Comparison of ENCODE assay signal across 20 mouse cellular contexts in genomic region chr5:149911968-149912367, GRCm38 (mm10).
DNase-seq lines count a peak whose midpoint lies in the region; ATAC-seq and TF ChIP-seq lines count a peak whose summit lies in the region.
"Had no signal": no experiment of that assay in that cellular context is flagged by ENCODE, and none has a peak within 500 bp of the region (broad histone marks: within the 10 kb centered on the region; RNA-seq: fewer than 3 reads in every experiment).

No protein-coding gene starts in this region.

- no peak overlapping the region for H3K9ac ChIP-seq in lung, embryonic 14.5 days
- H3K9ac ChIP-seq: forebrain, embryonic 15.5 days; heart, embryonic 15.5 days; limb, embryonic 13.5 days had no signal

- ATAC-seq in lung, embryonic 14.5 days (ENCODE audit: insufficient read depth): no peak
- ATAC-seq in Patski: no peak
- ATAC-seq: forebrain, embryonic 15.5 days; intestine, embryonic 16.5 days had no signal

- no peaks in the 10 kb centered on the region for H3K27me3 ChIP-seq in lung, embryonic 14.5 days (ENCODE audit: insufficient read depth, low read length)
- no peaks in the 10 kb centered on the region for H3K27me3 ChIP-seq in Patski
- H3K27me3 ChIP-seq in limb, embryonic 10.5 days (ENCODE audit: low read depth, poor library complexity, severe bottlenecking): no peaks in the 10 kb centered on the region
- H3K27me3 ChIP-seq: forebrain, embryonic 15.5 days; heart, embryonic 15.5 days; limb, embryonic 13.5 days had no signal

- CTCF ChIA-PET in Patski (lab: Charles Lee): no interaction called here

- intact Hi-C loops in heart, postnatal 36 days (cut with DNase I): no loop called here

- 0 out of 2 replicates have a peak, but pooled peaks have one; percentile 14 for TF ChIP-seq CTCF in lung, embryonic 14.5 days (IDR thresholded peaks at IDR 0.05; ENCODE audit: low read depth)
- TF ChIP-seq CTCF in Patski (IDR thresholded peaks at IDR 0.05): peak; percentile 38

- no peaks in the 10 kb centered on the region for H3K4me1 ChIP-seq in lung, embryonic 14.5 days (ENCODE audit: insufficient read depth)
- peaks cover 23% of the 10 kb centered on the region for H3K4me1 ChIP-seq in limb, embryonic 10.5 days
- H3K4me1 ChIP-seq: forebrain, embryonic 15.5 days; hindbrain, embryonic 10.5 days had no signal

- H3K9me3 ChIP-seq in lung, embryonic 14.5 days (ENCODE audit: low read depth, low read length): no peaks in the 10 kb centered on the region
- no peaks in the 10 kb centered on the region for H3K9me3 ChIP-seq in limb, embryonic 10.5 days (replicated peaks)
- H3K9me3 ChIP-seq: forebrain, embryonic 15.5 days; heart, embryonic 15.5 days; hindbrain, embryonic 10.5 days; limb, embryonic 13.5 days had no signal

- in situ Hi-C loops in Patski (cut with MboI; ENCODE audit: low pct_unique_long_range_greater_than_20kb): no loop called here

- H3K4me3 ChIP-seq in lung, embryonic 14.5 days (ENCODE audit: low read depth, low read length): no peak overlapping the region
- no peak overlapping the region for H3K4me3 ChIP-seq in limb, embryonic 10.5 days
- H3K4me3 ChIP-seq: erythroblast, embryonic 14.5 days; forebrain, embryonic 15.5 days; heart, embryonic 15.5 days; hindbrain, embryonic 10.5 days; limb, embryonic 13.5 days had no signal

- WGBS in lung, embryonic 14.5 days: 79% methylated on average over 8 of the region's 8 CpGs
- WGBS in limb, embryonic 10.5 days: 84% methylated on average over 8 of the region's 8 CpGs

- no peaks in the 10 kb centered on the region for H3K36me3 ChIP-seq in lung, embryonic 14.5 days (ENCODE audit: insufficient read depth)
- no peaks in the 10 kb centered on the region for H3K36me3 ChIP-seq in limb, embryonic 10.5 days
- H3K36me3 ChIP-seq: forebrain, embryonic 15.5 days; heart, embryonic 15.5 days; hindbrain, embryonic 10.5 days; limb, embryonic 13.5 days had no signal

- H3K27ac ChIP-seq in lung, embryonic 14.5 days (ENCODE audit: low read depth): no peak overlapping the region
- no peak overlapping the region for H3K27ac ChIP-seq in limb, embryonic 10.5 days
- H3K27ac ChIP-seq: forebrain, embryonic 15.5 days; heart, embryonic 15.5 days; hindbrain, embryonic 10.5 days; limb, embryonic 13.5 days had no signal

- no peak overlapping the region for H3K4me2 ChIP-seq in lung, embryonic 14.5 days
- H3K4me2 ChIP-seq: forebrain, embryonic 15.5 days; heart, embryonic 15.5 days; limb, embryonic 13.5 days; midbrain, embryonic 11.5 days had no signal

- POLR2A ChIA-PET in Patski (lab: Charles Lee): no interaction called here

- peak; percentile 71 for DNase-seq in heart, adult 11 months
- no peak for DNase-seq in heart, postnatal 36 days
- no peak for DNase-seq in lung, embryonic 14.5 days
- no peak for DNase-seq in lung, postnatal 36 days
- no peak for DNase-seq in Patski (ENCODE audit: low read depth, low spot score)
- DNase-seq in limb, embryonic 10.5 days (ENCODE audit: low spot score): peak; percentile 39
- no peak for DNase-seq in adrenal gland, adult 18-20 months (ENCODE audit: low spot score in 2 of 2)
- no peak for DNase-seq in left cerebral cortex, adult 9 months (ENCODE audit: low spot score in 2 of 2)
- DNase-seq: cerebellum, adult 9-11 months; layer of hippocampus, adult 9-11 months; lung, adult 18-20 months; lung, postnatal 4 days; right cerebral cortex, postnatal 14 days had no signal

Comparison
In these comparisons a context has a peak if more than half of its experiments do, and no peak if none do; other contexts are left out.
1. DNase-seq: peak in heart, adult 11 months (single experiment) and limb, embryonic 10.5 days (single experiment); none in heart, postnatal 36 days (0 of 2), lung, embryonic 14.5 days (single experiment), lung, postnatal 36 days (single experiment), Patski (single experiment), adrenal gland, adult 18-20 months (0 of 2) and left cerebral cortex, adult 9 months (0 of 2).